8 mouse cellular contexts compared by ENCODE assay signal in genomic region chr7:127260309-127261111, GRCm38 (mm10). TPM values are rescaled to one million over a fixed set of nuclear protein-coding genes. Genes with fewer than 3 reads are reported as not detected.
DNase-seq lines count a peak whose midpoint lies in the region; ATAC-seq and TF ChIP-seq lines count a peak whose summit lies in the region.

Gene Dctpp1, minus strand, starts transcription at chr7:127260709.

- H3K4me2 ChIP-seq in kidney, embryonic 14.5 days (replicated peaks; ENCODE audit: low read depth, low read length): peak within 1 kb of the TSS; percentile 64
- H3K4me2 ChIP-seq in limb, embryonic 15.5 days: peak within 1 kb of the TSS; percentile 73

- no peak within 1 kb of the TSS for H3K27ac ChIP-seq in bone marrow macrophage, adult 2 months (ENCODE audit: insufficient read depth, low read depth, low read length)
- H3K27ac ChIP-seq in embryonic fibroblast, embryonic 13.5 days (ENCODE audit: insufficient read depth, low read length): no peak within 1 kb of the TSS
- no peak within 1 kb of the TSS for H3K27ac ChIP-seq in kidney, embryonic 14.5 days (ENCODE audit: low read depth, low read length)
- peak within 1 kb of the TSS; percentile 8; the same call in 1 of the 2 replicates for H3K27ac ChIP-seq in limb, embryonic 15.5 days

- H3K9me3 ChIP-seq in kidney, embryonic 14.5 days (ENCODE audit: control insufficient read depth, low read length): no peaks in the 10 kb centered on the region
- no peaks in the 10 kb centered on the region for H3K9me3 ChIP-seq in limb, embryonic 15.5 days

- no peaks in the 10 kb centered on the region for H3K27me3 ChIP-seq in kidney, embryonic 14.5 days (ENCODE audit: control insufficient read depth, insufficient read depth, low read length)
- H3K27me3 ChIP-seq in limb, embryonic 15.5 days: no peaks in the 10 kb centered on the region

- peaks cover 16% of the 10 kb centered on the region; the same call in 1 of the 2 replicates for H3K36me3 ChIP-seq in kidney, embryonic 14.5 days (ENCODE audit: control insufficient read depth, insufficient read depth, low read length)
- peaks cover 14% of the 10 kb centered on the region for H3K36me3 ChIP-seq in limb, embryonic 15.5 days

- DNase-seq in A20 (ENCODE audit: low read depth, low spot score): peak; percentile 98
- peak; percentile 99 for DNase-seq in heart, adult 9 months (ENCODE audit: low spot score in 2 of 2)
- DNase-seq in monocyte, adult 2 months (ENCODE audit: low read depth in 1 of 2, low spot score in 2 of 2): peak; percentile 89 to 94
- peak; percentile 97 to 99 for DNase-seq in spleen, postnatal 36 days (ENCODE audit: low spot score in 2 of 2)

- peak within 1 kb of the TSS; percentile 71 for H3K9ac ChIP-seq in kidney, embryonic 14.5 days (ENCODE audit: low read depth, low read length)
- peak within 1 kb of the TSS; percentile 71 for H3K9ac ChIP-seq in limb, embryonic 15.5 days

- peaks cover 16% of the 10 kb centered on the region for H3K4me1 ChIP-seq in bone marrow macrophage, adult 2 months (ENCODE audit: control insufficient read depth, insufficient read depth, low read length)
- H3K4me1 ChIP-seq in embryonic fibroblast, embryonic 13.5 days (ENCODE audit: control insufficient read depth, insufficient read depth, low read length): 0 out of 2 replicates have a peak, but pooled peaks cover 2% of the 10 kb centered on the region
- 0 out of 2 replicates have a peak, but pooled peaks cover 4% of the 10 kb centered on the region for H3K4me1 ChIP-seq in kidney, embryonic 14.5 days (ENCODE audit: control insufficient read depth, insufficient read depth, low read length)
- peaks cover 17% of the 10 kb centered on the region for H3K4me1 ChIP-seq in limb, embryonic 15.5 days

- peak within 1 kb of the TSS; percentile 93 for H3K4me3 ChIP-seq in bone marrow macrophage, adult 2 months (ENCODE audit: insufficient read depth, low read length)
- H3K4me3 ChIP-seq in embryonic fibroblast, embryonic 13.5 days (ENCODE audit: insufficient read depth, low read length): peak within 1 kb of the TSS; percentile 88
- peak within 1 kb of the TSS; percentile 57 for H3K4me3 ChIP-seq in kidney, embryonic 14.5 days (ENCODE audit: low read length)
- peak within 1 kb of the TSS; percentile 60 for H3K4me3 ChIP-seq in limb, embryonic 15.5 days

- WGBS in kidney, embryonic 14.5 days: under 1% methylated on average over 50 of the region's 50 CpGs
- under 1% methylated on average over 50 of the region's 50 CpGs for WGBS in limb, embryonic 15.5 days

- peak; percentile 71 for TF ChIP-seq CTCF in bone marrow macrophage, adult 2 months (IDR thresholded peaks at IDR 0.05; ENCODE audit: low read depth, low read length)
- TF ChIP-seq CTCF in embryonic fibroblast, embryonic 13.5 days (IDR thresholded peaks at IDR 0.05; ENCODE audit: borderline replicate concordance, insufficient read depth, low read length): peak; percentile 67

- peak; percentile 65; the same call in 1 of the 2 replicates for TF ChIP-seq POLR2A in bone marrow macrophage, adult 2 months (IDR thresholded peaks at IDR 0.05; ENCODE audit: borderline replicate concordance, low read depth, low read length)
- TF ChIP-seq POLR2A in embryonic fibroblast, embryonic 13.5 days (IDR thresholded peaks at IDR 0.05; ENCODE audit: low read depth, low read length): peak; percentile 94

- peak; percentile 98 for ATAC-seq in kidney, embryonic 14.5 days (ENCODE audit: low FRiP score, low TSS enrichment)
- ATAC-seq in limb, embryonic 15.5 days (ENCODE audit: insufficient number of reproducible peaks, low FRiP score, low TSS enrichment, low read depth): peak; percentile 98

RNA-seq across cellular contexts. Expression of gene Dctpp1, which starts in this region (rescaled TPM):
- 25.6 and 27.3 TPM in 2 replicates for polyA plus RNA-seq in bone marrow macrophage, adult 2 months (2012; ENCODE audit: insufficient read depth, insufficient read length, missing spikeins)
- 29.0 and 30.6 TPM in 2 replicates for polyA plus RNA-seq in embryonic fibroblast, embryonic 13.5 days (2011; ENCODE audit: insufficient read length, low read depth, missing spikeins)
- polyA plus RNA-seq in kidney, embryonic 14.5 days (2014; fragmentation: Nextera tagmentation; extraction: Ambion mirVana): 252 and 290 TPM in 2 replicates
- 127 and 138 TPM in 2 replicates for polyA plus RNA-seq in limb, embryonic 15.5 days (2015; fragmentation: Nextera tagmentation; extraction: Ambion mirVana)
